Comparison of ENCODE assay signal across 28 mouse cellular contexts in the genomic region with DNA sequence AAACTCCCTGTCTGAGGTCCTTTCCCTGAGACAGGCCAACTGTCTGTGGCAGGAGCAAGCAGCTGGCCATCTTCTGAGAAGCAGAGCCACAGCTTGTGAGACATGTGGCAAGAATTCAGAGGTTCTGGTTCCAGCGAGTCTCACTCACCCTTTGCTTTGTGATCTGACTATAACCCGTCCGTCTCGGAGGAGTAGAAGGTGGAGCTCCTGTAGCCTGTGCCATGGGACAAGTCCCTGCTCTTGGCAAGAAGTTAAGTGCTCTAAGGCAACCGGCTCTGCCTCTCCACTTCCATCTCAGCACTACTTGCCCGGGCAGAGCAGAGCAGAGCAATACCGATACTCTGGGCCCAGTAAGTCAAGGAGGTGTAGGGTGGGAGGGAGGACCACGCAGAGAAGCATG. TPM values are rescaled to one million over a fixed set of nuclear protein-coding genes. Genes with fewer than 3 reads are reported as not detected.
DNase-seq lines count a peak whose midpoint lies in the region; ATAC-seq lines count a peak whose summit lies in the region.
"Had no signal": no experiment of that assay in that cellular context is flagged by ENCODE, and none has a peak within 500 bp of the region (broad histone marks: within the 10 kb centered on the region; RNA-seq: fewer than 3 reads in every experiment).

No protein-coding gene starts in this region.

- H3K9me3 ChIP-seq in hindbrain, embryonic 13.5 days: no peaks in the 10 kb centered on the region
- no peaks in the 10 kb centered on the region for H3K9me3 ChIP-seq in hindbrain, embryonic 16.5 days (ENCODE audit: control insufficient read depth, low read length)
- H3K9me3 ChIP-seq in forebrain, embryonic 15.5 days: no peaks in the 10 kb centered on the region
- H3K9me3 ChIP-seq in hindbrain, embryonic 15.5 days: no peaks in the 10 kb centered on the region
- H3K9me3 ChIP-seq: heart, embryonic 12.5 days; kidney, embryonic 15.5 days; limb, embryonic 10.5 days; limb, embryonic 15.5 days; liver, embryonic 13.5 days; megakaryocyte, embryonic 14.5 days; midbrain, embryonic 12.5 days had no signal

- intact Hi-C loops in left cerebral cortex, postnatal 14 days (cut with DNase I): no loop called here

- no peak overlapping the region for H3K4me2 ChIP-seq in hindbrain, embryonic 13.5 days
- H3K4me2 ChIP-seq in hindbrain, embryonic 16.5 days (ENCODE audit: low read length): no peak overlapping the region
- no peak overlapping the region for H3K4me2 ChIP-seq in forebrain, embryonic 15.5 days (replicated peaks)
- no peak overlapping the region for H3K4me2 ChIP-seq in hindbrain, embryonic 15.5 days
- H3K4me2 ChIP-seq: heart, embryonic 12.5 days; kidney, embryonic 15.5 days; limb, embryonic 15.5 days; liver, embryonic 13.5 days; midbrain, embryonic 12.5 days had no signal

- peak overlapping the region; percentile 79; the same call in 1 of the 2 replicates for H3K27ac ChIP-seq in hindbrain, embryonic 13.5 days
- no peak overlapping the region for H3K27ac ChIP-seq in hindbrain, embryonic 16.5 days (ENCODE audit: low read depth, low read length)
- H3K27ac ChIP-seq in forebrain, embryonic 15.5 days (replicated peaks): peak overlapping the region; percentile 90
- H3K27ac ChIP-seq in hindbrain, embryonic 15.5 days (replicated peaks): 0 out of 2 replicates have a peak overlapping the region, but pooled peaks have one; percentile 69
- H3K27ac ChIP-seq: heart, adult 2 months; kidney, embryonic 15.5 days; limb, embryonic 10.5 days; limb, embryonic 15.5 days; liver, embryonic 13.5 days; midbrain, embryonic 12.5 days had no signal

- H3K36me3 ChIP-seq in hindbrain, embryonic 13.5 days: peaks cover 37% of the 10 kb centered on the region
- peaks cover 5% of the 10 kb centered on the region; the same call in 1 of the 2 replicates for H3K36me3 ChIP-seq in hindbrain, embryonic 16.5 days (ENCODE audit: control insufficient read depth, insufficient read depth, low read length)
- H3K36me3 ChIP-seq in forebrain, embryonic 15.5 days: no peaks in the 10 kb centered on the region
- H3K36me3 ChIP-seq in hindbrain, embryonic 15.5 days: peaks cover 7% of the 10 kb centered on the region; the same call in 1 of the 2 replicates
- H3K36me3 ChIP-seq: heart, embryonic 12.5 days; kidney, embryonic 15.5 days; limb, embryonic 10.5 days; limb, embryonic 15.5 days; liver, embryonic 13.5 days; midbrain, embryonic 12.5 days had no signal

- no peak overlapping the region for H3K9ac ChIP-seq in hindbrain, embryonic 13.5 days
- no peak overlapping the region for H3K9ac ChIP-seq in hindbrain, embryonic 16.5 days (ENCODE audit: low read depth, low read length)
- no peak overlapping the region for H3K9ac ChIP-seq in forebrain, embryonic 15.5 days (replicated peaks)
- H3K9ac ChIP-seq in hindbrain, embryonic 15.5 days: no peak overlapping the region
- H3K9ac ChIP-seq: heart, embryonic 12.5 days; kidney, embryonic 15.5 days; limb, embryonic 15.5 days; liver, embryonic 13.5 days; midbrain, embryonic 12.5 days had no signal

- H3K4me1 ChIP-seq in hindbrain, embryonic 13.5 days (replicated peaks): peaks cover 39% of the 10 kb centered on the region
- peaks cover 2% of the 10 kb centered on the region; the same call in 1 of the 2 replicates for H3K4me1 ChIP-seq in hindbrain, embryonic 16.5 days (ENCODE audit: control insufficient read depth, insufficient read depth, low read depth, low read length)
- peaks cover 50% of the 10 kb centered on the region for H3K4me1 ChIP-seq in forebrain, embryonic 15.5 days
- peaks cover 17% of the 10 kb centered on the region for H3K4me1 ChIP-seq in hindbrain, embryonic 15.5 days (replicated peaks)
- H3K4me1 ChIP-seq: kidney, embryonic 15.5 days; limb, embryonic 10.5 days; limb, embryonic 15.5 days; liver, embryonic 13.5 days; midbrain, embryonic 12.5 days had no signal

- DNase-seq in cerebellum, postnatal 36 days: peak; percentile 12 to 35
- DNase-seq in cerebellum, adult 11 months: no peak
- no peak for DNase-seq in left cerebral cortex, postnatal 14 days (ENCODE audit: low spot score in 2 of 2)
- DNase-seq: adrenal gland, postnatal 14 days; heart, adult 2 months; heart, postnatal 4 days; kidney, adult 18-20 months; kidney, postnatal 36 days; layer of hippocampus, postnatal 36 days; liver, embryonic 13.5 days; lung, adult 18-20 months; lung, postnatal 4 days; thymus, postnatal 4 days had no signal

- H3K27me3 ChIP-seq in hindbrain, embryonic 13.5 days: no peaks in the 10 kb centered on the region
- H3K27me3 ChIP-seq in hindbrain, embryonic 16.5 days (replicated peaks; ENCODE audit: control insufficient read depth, insufficient read depth, low read length): no peaks in the 10 kb centered on the region
- no peaks in the 10 kb centered on the region for H3K27me3 ChIP-seq in forebrain, embryonic 15.5 days
- no peaks in the 10 kb centered on the region for H3K27me3 ChIP-seq in hindbrain, embryonic 15.5 days
- H3K27me3 ChIP-seq: kidney, embryonic 15.5 days; limb, embryonic 15.5 days; liver, embryonic 13.5 days; midbrain, embryonic 12.5 days had no signal

- ATAC-seq in hindbrain, embryonic 13.5 days (ENCODE audit: low FRiP score): no peak
- ATAC-seq in hindbrain, embryonic 16.5 days: no peak
- ATAC-seq in forebrain, embryonic 15.5 days (replicated peaks): no peak
- no peak for ATAC-seq in hindbrain, embryonic 15.5 days (ENCODE audit: low FRiP score, low read depth)
- ATAC-seq: CD4-positive, CD25-positive, alpha-beta regulatory T cell, adult 4 months; lung, postnatal 0 days had no signal

- H3K4me3 ChIP-seq in hindbrain, embryonic 13.5 days: no peak overlapping the region
- no peak overlapping the region for H3K4me3 ChIP-seq in hindbrain, embryonic 16.5 days (ENCODE audit: low read length)
- no peak overlapping the region for H3K4me3 ChIP-seq in forebrain, embryonic 15.5 days
- no peak overlapping the region for H3K4me3 ChIP-seq in hindbrain, embryonic 15.5 days
- H3K4me3 ChIP-seq: heart, adult 2 months; heart, embryonic 12.5 days; kidney, embryonic 15.5 days; limb, embryonic 10.5 days; limb, embryonic 15.5 days; liver, embryonic 13.5 days; megakaryocyte, embryonic 14.5 days; midbrain, embryonic 12.5 days had no signal

- WGBS in hindbrain, embryonic 13.5 days: 87% methylated on average over 8 of the region's 8 CpGs
- 88% methylated on average over 8 of the region's 8 CpGs for WGBS in hindbrain, embryonic 16.5 days
- 84% methylated on average over 8 of the region's 8 CpGs for WGBS in forebrain, embryonic 15.5 days
- WGBS in hindbrain, embryonic 15.5 days: 91% methylated on average over 8 of the region's 8 CpGs

RNA-seq across cellular contexts. Expression of gene Cntn2, which starts 27.9 kb away (rescaled TPM):
- 57.6 and 67.5 TPM in 2 replicates for polyA plus RNA-seq in hindbrain, embryonic 13.5 days (2015; fragmentation: Nextera tagmentation; extraction: Ambion mirVana)
- 24.3 and 31.0 TPM in 2 replicates for polyA plus RNA-seq in hindbrain, embryonic 16.5 days (2015; fragmentation: Nextera tagmentation; extraction: Ambion mirVana)
- 117 and 137 TPM in 2 replicates for polyA plus RNA-seq in forebrain, embryonic 15.5 days (2015; fragmentation: Nextera tagmentation; extraction: Ambion mirVana)
- 28.2 and 47.0 TPM in 2 replicates for polyA plus RNA-seq in hindbrain, embryonic 15.5 days (2015; fragmentation: Nextera tagmentation; extraction: Ambion mirVana)
- total RNA-seq in left cerebral cortex, postnatal 14 days (2021): 10 to 100 TPM; 53.2 to 58.8 TPM
- total RNA-seq: gastrocnemius, adult 8-10 months; monocyte, adult 5-6 weeks had no signal
- polyA plus RNA-seq: CD4-positive, CD25-positive, alpha-beta regulatory T cell, adult 4 months; testis, adult 2 months had no signal

Comparison
In these comparisons a context has a peak if more than half of its experiments do, and no peak if none do; other contexts are left out.
1. DNase-seq: peak in cerebellum, postnatal 36 days (2 of 2); none in cerebellum, adult 11 months (single experiment) and left cerebral cortex, postnatal 14 days (0 of 2).